Mouse (Mus musculus) kidney, adult 2 months (tissue): ENCODE measurements at regions not wholly inside any gene's neighbourhood (a gene's known extent, or its start where the extent isn't known, plus 50 kb on each side); places are given as distances from the start of the nearest gene placed in this dataset.

Source experiments
- CTCF ChIP-seq: fragments of 200-500 bp; conservative IDR thresholded peaks from 2 replicates; pipeline ENCODE4 v1.5.1; 2011; ENCODE audit warnings: low read depth, mild to moderate bottlenecking, control low read depth, low read length, moderate library complexity, mixed read lengths; ENCODE audit not compliant: insufficient read depth, insufficient read length
- POLR2A ChIP-seq: fragments of 200-500 bp; IDR thresholded peaks from one replicate; pipeline ENCODE4 v1.6.1; 2011; ENCODE audit warnings: low read depth, low read length, control low read depth

- no peak for TF ChIP-seq CTCF
- TF ChIP-seq POLR2A = no peak
These were observed 471.6 kb upstream of the Tecrl start for GRCm38 (mm10) chr5:83826561-83826960.
